Mouse (Mus musculus) G1E (cell line): ENCODE data around the gene Epor. TPM values are rescaled to one million over a fixed set of nuclear protein-coding genes. Genes with fewer than 3 reads are reported as not detected.

Experiments used
- ATAC-seq: 2 replicates; pipeline ENCODE4 v1.8.0; 2016; ENCODE audit warnings: mild to moderate bottlenecking; ENCODE audit not compliant: insufficient number of reproducible peaks, poor library complexity, low FRiP score, severe bottlenecking; ENCODE audit errors: extremely low read depth
- DNase-seq: peaks from one replicate; pipeline ENCODE4 v3.0.0; 2012; ENCODE audit warnings: low spot score
- H3K27me3 ChIP-seq: 2 replicates; pipeline ENCODE4 v1.6.1; 2012; ENCODE audit warnings: mild to moderate bottlenecking, low read length, inconsistent platforms; ENCODE audit not compliant: insufficient read depth
- H3K36me3 ChIP-seq: replicated peaks from 2 replicates; pipeline ENCODE3; 2012; ENCODE audit warnings: mild to moderate bottlenecking, inconsistent platforms
- H3K4me1 ChIP-seq: 2 replicates; pipeline ENCODE4 v1.6.1; 2012; ENCODE audit warnings: low read depth, low read length, inconsistent platforms, mixed read lengths; ENCODE audit not compliant: insufficient read depth
- H3K4me3 ChIP-seq: 2 replicates; pipeline ENCODE4 v1.5.1; 2012; ENCODE audit warnings: low read depth, mild to moderate bottlenecking, inconsistent platforms, low read length, moderate library complexity, mixed read lengths
- H3K9me3 ChIP-seq: replicated peaks from 2 replicates; pipeline ENCODE4 v1.6.1; 2012; ENCODE audit warnings: inconsistent platforms
- CTCF ChIP-seq: IDR thresholded peaks from 2 replicates; pipeline ENCODE4 v1.5.1; 2012; ENCODE audit warnings: low read depth, low read length, inconsistent platforms, mixed read lengths
- GATA1 ChIP-seq: IDR thresholded peaks from 2 replicates; pipeline ENCODE4 v1.6.1; 2012; ENCODE audit warnings: borderline replicate concordance, low read length, inconsistent platforms, mixed read lengths
- GATA2 ChIP-seq: IDR thresholded peaks from 2 replicates; pipeline ENCODE4 v1.6.1; 2012; ENCODE audit warnings: low read depth, low read length, inconsistent platforms, borderline replicate concordance
- POLR2AphosphoS5 ChIP-seq: IDR thresholded peaks from 2 replicates; pipeline ENCODE4 v1.6.1; 2012; ENCODE audit warnings: low read depth, low read length, inconsistent platforms; ENCODE audit not compliant: insufficient replicate concordance
- TAL1 ChIP-seq: conservative IDR thresholded peaks from 2 replicates; pipeline ENCODE4 v1.6.1; 2012; ENCODE audit warnings: low read depth, low read length, inconsistent platforms, mixed read lengths
- polyA plus RNA-seq: library from polyadenylated mRNA; stranded (reverse); fragments of >175 nt; gene quantifications from 2 replicates; pipeline ENCODE4 v1.2.3, GENCODE M21; 2012
- total RNA-seq, 2 experiments: library from RNA; stranded (forward) in 1 of 2; stranded (reverse) in 1 of 2; fragments of 200-1000 nt in 1 of 2; fragments of >200 nt in 1 of 2; fragmentation: Nextera tagmentation in 1 of 2; gene quantifications; 2 replicates each; pipeline ENCODE4 v1.2.3; 2014 to 2017

Gene Epor
- total and polyA plus RNA-seq, 3 experiments: 14.4 to 135 (median 49.7) TPM

GRCm38 (mm10) chr9:21969304-21969703, 6.0 kb upstream of the Epor start:
- Histone ChIP-seq H3K9me3 (no peaks in the 10 kb centered on the region), H3K4me3 (no peak overlapping the region), H3K36me3 (no peaks in the 10 kb centered on the region), H3K27me3 (peaks cover 15% of the 10 kb centered on the region), H3K4me1 (peaks cover 8% of the 10 kb centered on the region; the same call in 1 of the 2 replicates)
- no peak for TF ChIP-seq GATA1
- TF ChIP-seq CTCF: no peak
- no peak for TF ChIP-seq POLR2AphosphoS5
- no peak for ATAC-seq
- no peak for DNase-seq

- Histone ChIP-seq H3K27me3 (peaks cover 14% of the 10 kb centered on the region), H3K4me3 (no peak overlapping the region), H3K9me3 (no peaks in the 10 kb centered on the region), H3K4me1 (peaks cover 12% of the 10 kb centered on the region), H3K36me3 (no peaks in the 10 kb centered on the region)
- no peak for TF ChIP-seq CTCF
- no peak for TF ChIP-seq GATA2
- TF ChIP-seq POLR2AphosphoS5: no peak
- TF ChIP-seq GATA1: no peak
- TF ChIP-seq TAL1: no peak
- no peak for DNase-seq
- ATAC-seq: no peak
These were observed 5.6 kb upstream of the Epor start for GRCm38 (mm10) chr9:21968883-21969282.

GRCm38 (mm10) chr9:21962416-21963059, 768 bp downstream of the Epor start:
- H3K4me1 ChIP-seq: peaks cover 64% of the 10 kb centered on the region
- ATAC-seq: peak; percentile 78

GRCm38 (mm10) chr9:21962010-21962409, 1.3 kb downstream of the Epor start:
- no peaks in the 10 kb centered on the region for H3K27me3 ChIP-seq
- DNase-seq: peak; percentile 30
- no peaks in the 10 kb centered on the region for H3K9me3 ChIP-seq
- H3K4me1 ChIP-seq: peaks cover 68% of the 10 kb centered on the region
- H3K4me3 ChIP-seq: peak overlapping the region; percentile 76
- TF ChIP-seq CTCF: no peak
- no peak for TF ChIP-seq GATA2
- TF ChIP-seq POLR2AphosphoS5: no peak
- TF ChIP-seq TAL1: no peak
- no peak for TF ChIP-seq GATA1
- no peak for ATAC-seq
- H3K36me3 ChIP-seq: peaks cover 46% of the 10 kb centered on the region

More at GRCm38 (mm10) chr9:21962416-21963059, 768 bp downstream of the Epor start:
- H3K36me3 ChIP-seq: peaks cover 41% of the 10 kb centered on the region
- peak overlapping the region; percentile 76 for H3K4me3 ChIP-seq
- no peaks in the 10 kb centered on the region for H3K27me3 ChIP-seq
- DNase-seq: peak; percentile 88
- no peak for TF ChIP-seq CTCF
- TF ChIP-seq TAL1: peak; percentile 89
- no peak for TF ChIP-seq GATA2
- TF ChIP-seq GATA1: no peak
- no peak for TF ChIP-seq POLR2AphosphoS5
- no peaks in the 10 kb centered on the region for H3K9me3 ChIP-seq

GRCm38 (mm10) chr9:21961366-21961980, 1.8 kb downstream of the Epor start:
- ATAC-seq (no peak), DNase-seq (peak; percentile 60)
- Histone ChIP-seq H3K36me3 (peaks cover 49% of the 10 kb centered on the region), H3K4me1 (peaks cover 73% of the 10 kb centered on the region), H3K27me3 (no peaks in the 10 kb centered on the region), H3K9me3 (no peaks in the 10 kb centered on the region), H3K4me3 (peak overlapping the region; percentile 76)
- TF ChIP-seq POLR2AphosphoS5 (no peak), TAL1 (no peak), CTCF (no peak), GATA2 (no peak), GATA1 (no peak)

GRCm38 (mm10) chr9:21960558-21961208, 2.6 kb downstream of the Epor start:
- ATAC-seq (no peak), DNase-seq (peak; percentile 29)
- Histone ChIP-seq H3K4me1 (peaks cover 73% of the 10 kb centered on the region), H3K9me3 (no peaks in the 10 kb centered on the region), H3K4me3 (peak overlapping the region; percentile 76), H3K36me3 (peaks cover 49% of the 10 kb centered on the region), H3K27me3 (no peaks in the 10 kb centered on the region)
- TF ChIP-seq TAL1 (no peak), POLR2AphosphoS5 (no peak), GATA1 (no peak), CTCF (no peak), GATA2 (no peak)
